Comparison of ENCODE assay signal across 9 mouse cellular contexts in the genomic region with DNA sequence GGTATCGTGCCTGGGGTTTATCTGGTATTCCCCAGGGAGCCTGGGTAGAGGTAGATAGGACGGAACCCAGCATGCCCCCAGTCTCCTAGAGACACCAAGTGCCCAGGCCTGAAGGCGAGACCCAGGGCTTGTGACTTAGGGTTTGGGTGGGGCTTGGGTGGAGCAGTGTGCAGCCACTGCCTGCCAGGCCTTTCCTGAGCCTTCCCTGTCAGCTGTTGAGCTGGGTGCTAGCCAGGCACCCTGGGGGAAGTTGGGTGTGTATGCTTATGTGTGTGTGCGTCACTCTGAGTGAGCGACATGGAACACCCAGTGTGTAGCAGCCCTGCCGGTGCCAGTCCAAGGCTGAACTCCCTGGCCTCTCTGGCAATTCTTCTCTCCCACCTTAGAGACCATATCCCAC.
DNase-seq lines count a peak whose midpoint lies in the region; ATAC-seq and TF ChIP-seq lines count a peak whose summit lies in the region.
"Had no signal": no experiment of that assay in that cellular context is flagged by ENCODE, and none has a peak within 500 bp of the region (broad histone marks: within the 10 kb centered on the region; RNA-seq: fewer than 3 reads in every experiment).

No protein-coding gene starts in this region.

- no peaks in the 10 kb centered on the region for H3K9me3 ChIP-seq in midbrain, postnatal 0 days (ENCODE audit: low read length)
- H3K9me3 ChIP-seq: midbrain, embryonic 15.5 days had no signal

- H3K9ac ChIP-seq in midbrain, postnatal 0 days (replicated peaks; ENCODE audit: low read length, poor library complexity, severe bottlenecking) = no peak overlapping the region
- H3K9ac ChIP-seq: midbrain, embryonic 15.5 days had no signal

- peak; percentile 13 to 20 for DNase-seq in frontal cortex, postnatal 36 days (ENCODE audit: low spot score in 2 of 2)
- no peak for DNase-seq in frontal cortex, postnatal 25 days (ENCODE audit: low spot score in 2 of 2)
- DNase-seq in MN1 (ENCODE audit: low spot score) = peak; percentile 32
- peak; percentile 70 for DNase-seq in gastrocnemius, postnatal 14 days
- peak; percentile 70 for DNase-seq in lung, postnatal 10 days
- DNase-seq in embryo, embryonic 11 days = no peak
- no peak for DNase-seq in thymus, adult 18-20 months
- DNase-seq in midbrain, postnatal 0 days (ENCODE audit: low spot score) = no peak

- no peak for ATAC-seq in midbrain, postnatal 0 days (ENCODE audit: low FRiP score)
- ATAC-seq: midbrain, embryonic 15.5 days had no signal

- H3K27me3 ChIP-seq in midbrain, postnatal 0 days (ENCODE audit: insufficient read depth, low read length) = no peaks in the 10 kb centered on the region
- H3K27me3 ChIP-seq: midbrain, embryonic 15.5 days had no signal

- no peak overlapping the region for H3K4me2 ChIP-seq in midbrain, postnatal 0 days (ENCODE audit: low read depth, low read length, poor library complexity, severe bottlenecking)
- H3K4me2 ChIP-seq: midbrain, embryonic 15.5 days had no signal

- 81% methylated on average over 6 of the region's 6 CpGs for WGBS in midbrain, postnatal 0 days

- H3K36me3 ChIP-seq in midbrain, postnatal 0 days (ENCODE audit: insufficient read depth, low read length) = no peaks in the 10 kb centered on the region
- H3K36me3 ChIP-seq: midbrain, embryonic 15.5 days had no signal

- no peak overlapping the region for H3K4me3 ChIP-seq in midbrain, postnatal 0 days (ENCODE audit: low read depth, low read length)
- H3K4me3 ChIP-seq: midbrain, embryonic 15.5 days had no signal

- intact Hi-C loops in gastrocnemius, postnatal 14 days (cut with DNase I; ENCODE audit: low total_unique reads) = no loop called here

- TF ChIP-seq CTCF in midbrain, postnatal 0 days (IDR thresholded peaks at IDR 0.05) = no peak

- no peak overlapping the region for H3K27ac ChIP-seq in midbrain, postnatal 0 days (ENCODE audit: low read depth, low read length)
- H3K27ac ChIP-seq: midbrain, embryonic 15.5 days had no signal

- no peaks in the 10 kb centered on the region for H3K4me1 ChIP-seq in midbrain, postnatal 0 days (ENCODE audit: insufficient read depth, low read length)

Comparison
In these comparisons a context has a peak if more than half of its experiments do, and no peak if none do; other contexts are left out.
1. DNase-seq: peak in frontal cortex, postnatal 36 days (2 of 2), MN1 (single experiment), gastrocnemius, postnatal 14 days (single experiment) and lung, postnatal 10 days (single experiment); none in frontal cortex, postnatal 25 days (0 of 2), embryo, embryonic 11 days (single experiment), thymus, adult 18-20 months (0 of 2) and midbrain, postnatal 0 days (single experiment).